Mouse (Mus musculus) spleen, adult 2 months (tissue): ENCODE measurements around the gene BC052040. TPM values are rescaled to one million over a fixed set of nuclear protein-coding genes. Genes with fewer than 3 reads are reported as not detected.

Experiments
- DNase-seq, 2 experiments: peaks; one replicate each; pipeline versions ENCODE4 v3.0.0 to v3.0.0-alpha.2; 2012 to 2021; ENCODE audit warnings: low spot score in 2 of 2, low read depth in 1 of 2
- H3K27ac ChIP-seq: fragments of 200-500 bp; 2 replicates; pipeline ENCODE4 v1.5.1; 2012; ENCODE audit warnings: low read length, inconsistent platforms; ENCODE audit not compliant: insufficient read depth
- H3K27me3 ChIP-seq: fragments of 200-500 bp; 2 replicates; pipeline ENCODE4 v1.6.1; 2012; ENCODE audit warnings: mild to moderate bottlenecking, moderate library complexity, low read length, inconsistent platforms; ENCODE audit not compliant: control insufficient read depth, insufficient read depth
- H3K36me3 ChIP-seq: fragments of 200-500 bp; 2 replicates; pipeline ENCODE4 v1.6.1; 2012; ENCODE audit warnings: mild to moderate bottlenecking, low read length, inconsistent platforms; ENCODE audit not compliant: control insufficient read depth, insufficient read depth
- H3K4me1 ChIP-seq: fragments of 200-500 bp; 2 replicates; pipeline ENCODE4 v1.6.1; 2011; ENCODE audit warnings: inconsistent platforms; ENCODE audit not compliant: control insufficient read depth, insufficient read depth, insufficient read length
- H3K4me3 ChIP-seq: fragments of 200-500 bp; 2 replicates; pipeline ENCODE4 v1.5.1; 2011; ENCODE audit warnings: mild to moderate bottlenecking, inconsistent platforms; ENCODE audit not compliant: insufficient read depth, insufficient read length; ENCODE audit errors: extremely low read depth
- CTCF ChIP-seq: fragments of 200-500 bp; IDR thresholded peaks from 2 replicates; pipeline ENCODE4 v1.5.1; 2011; ENCODE audit warnings: mild to moderate bottlenecking, inconsistent platforms; ENCODE audit not compliant: insufficient read depth, insufficient read length, insufficient replicate concordance; ENCODE audit errors: extremely low read depth
- POLR2A ChIP-seq: fragments of 200-500 bp; IDR thresholded peaks from 2 replicates; pipeline ENCODE4 v1.6.1; 2011; ENCODE audit warnings: low read depth, low read length, inconsistent platforms
- WGBS: fragments of 180-500 bp; shearing (Covaris S2); methylation state at CpG from one replicate; pipeline ENCODE4 v1.1.7; 2018; 5-methylcytosine and 5-hydroxymethylcytosine counted together
- polyA plus RNA-seq: library from polyadenylated mRNA; depleted of rRNA; stranded (reverse); fragments of >200 nt; gene quantifications from 2 replicates; pipeline ENCODE4 v1.2.3, GENCODE M21; 2012; rRNA removed

Gene BC052040
- 1.5 and 1.6 TPM in 2 replicates for polyA plus RNA-seq

DNA sequence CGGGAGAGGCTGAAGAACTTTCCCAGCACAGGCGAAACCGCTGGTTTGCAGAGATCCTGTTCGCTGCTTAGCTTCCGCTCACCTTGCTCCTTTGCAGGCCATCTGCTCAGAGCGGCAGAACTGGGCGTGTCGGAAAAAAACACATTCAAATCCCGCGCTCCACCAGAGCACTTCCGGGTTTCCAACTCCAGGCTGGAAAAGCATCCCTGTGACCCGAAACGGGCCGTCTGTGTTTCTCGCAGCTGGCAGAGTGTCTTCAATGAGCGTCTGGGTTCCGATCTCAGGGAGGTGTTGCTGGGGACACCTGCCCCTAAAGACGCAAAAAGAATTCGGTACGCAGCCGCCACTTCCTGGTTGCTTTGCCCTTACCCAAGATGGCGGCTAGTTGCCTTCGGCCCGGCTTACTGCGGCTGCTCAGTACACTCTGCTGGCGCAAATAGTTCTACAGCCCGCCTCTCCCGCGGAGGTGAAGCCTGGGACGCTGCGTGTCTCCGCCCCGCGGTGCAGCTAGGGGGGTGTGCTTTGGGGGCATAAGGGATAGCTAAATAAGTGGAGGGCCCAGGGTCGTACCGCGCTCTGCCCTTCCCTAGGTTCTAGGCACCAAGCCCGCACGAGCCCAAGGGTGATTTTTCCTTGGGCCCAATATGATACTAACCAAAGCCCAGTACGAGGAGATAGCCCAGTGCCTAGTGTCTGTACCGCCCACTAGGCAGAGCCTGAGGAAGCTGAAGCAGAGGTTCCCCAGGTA is at the start of gene BC052040:
Gene BC052040 (plus strand): TSS at position 476 of the 748 bp plus-strand sequence.
- peak within 1 kb of the TSS; percentile 89 for H3K27ac ChIP-seq
- peak; percentile 83 to 86 for DNase-seq
- no peak; the same call in 1 of the 2 replicates for TF ChIP-seq POLR2A
- TF ChIP-seq CTCF: 0 out of 2 replicates have a peak, but pooled peaks have one; percentile 2
- H3K4me3 ChIP-seq: peak within 1 kb of the TSS; percentile 94
- under 1% methylated on average over 41 of the region's 41 CpGs for whole genome bisulfite sequencing
- H3K27me3 ChIP-seq: no peaks in the 10 kb centered on the region
- H3K4me1 ChIP-seq: peaks cover 4% of the 10 kb centered on the region; the same call in 1 of the 2 replicates
- no peaks in the 10 kb centered on the region for H3K36me3 ChIP-seq

DNA sequence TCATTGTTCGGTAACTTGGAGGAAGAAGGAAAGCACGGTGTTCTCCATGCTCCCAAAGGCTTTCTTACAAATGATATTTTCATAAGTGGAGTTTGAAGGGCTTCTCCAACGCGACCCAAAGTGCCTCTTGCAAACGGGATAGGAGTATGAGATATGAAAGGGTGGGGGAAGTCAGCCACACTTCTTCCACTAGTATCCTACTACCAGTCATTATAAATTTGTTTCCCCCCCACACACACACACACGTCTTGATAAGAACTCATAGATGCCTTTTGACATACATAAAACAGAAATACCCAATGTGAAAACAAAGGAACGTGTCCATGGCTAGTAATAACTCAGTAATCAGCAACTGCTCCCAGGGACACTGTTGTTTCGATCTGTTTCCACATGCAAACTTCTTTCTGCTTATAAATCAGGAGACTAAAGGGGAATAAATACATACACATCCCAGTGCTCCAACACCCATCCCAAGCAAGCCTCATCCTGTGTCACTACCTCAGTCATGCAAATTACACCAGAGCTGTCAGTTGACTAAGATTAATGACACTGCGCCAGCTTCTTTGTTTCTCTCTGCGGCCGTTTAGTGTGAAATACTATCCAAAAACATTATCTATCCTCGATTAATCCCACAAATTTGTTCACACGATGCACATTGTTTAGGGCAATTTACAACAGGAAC is 43.4 kb upstream of the BC052040 start:
- Histone ChIP-seq H3K27ac (no peak overlapping the region), H3K36me3 (no peaks in the 10 kb centered on the region), H3K27me3 (no peaks in the 10 kb centered on the region), H3K4me1 (no peaks in the 10 kb centered on the region), H3K4me3 (no peak overlapping the region)
- no peak for DNase-seq
- TF ChIP-seq POLR2A: no peak
- no peak for TF ChIP-seq CTCF
- 76% methylated on average over 13 of the region's 13 CpGs for WGBS

DNA sequence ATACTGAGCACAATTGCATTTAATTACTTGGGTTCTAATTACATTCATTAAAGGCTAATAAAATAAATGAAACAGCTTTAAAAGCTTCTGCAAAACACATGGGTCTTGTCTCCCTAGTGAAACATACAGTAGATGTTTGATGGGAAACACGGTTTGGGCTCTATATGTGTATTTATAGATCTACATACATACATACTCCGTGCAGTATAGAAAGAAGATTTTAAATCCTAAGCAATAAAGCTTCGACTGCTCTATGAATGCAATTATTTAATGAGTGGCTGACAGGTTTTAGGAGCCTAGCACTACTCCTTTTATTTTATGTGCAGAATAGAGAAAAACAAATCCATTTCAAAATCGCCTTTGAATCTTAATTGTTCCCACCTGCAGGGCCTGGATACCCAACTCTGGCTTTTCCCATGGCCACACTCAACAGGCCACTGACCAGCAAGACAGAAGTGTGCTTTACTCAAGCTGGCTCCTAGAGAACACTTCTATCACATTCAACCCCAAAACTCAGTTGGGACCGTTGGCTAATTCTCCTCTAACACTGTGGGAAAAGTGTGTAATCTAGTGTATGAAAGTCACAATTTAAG is 42.7 kb upstream of the BC052040 start:
- WGBS: 80% methylated on average over 5 of the region's 5 CpGs
- Histone ChIP-seq H3K4me1 (no peaks in the 10 kb centered on the region), H3K27ac (no peak overlapping the region), H3K27me3 (no peaks in the 10 kb centered on the region), H3K4me3 (no peak overlapping the region), H3K36me3 (no peaks in the 10 kb centered on the region)
- DNase-seq: no peak
- TF ChIP-seq CTCF: no peak
- TF ChIP-seq POLR2A: no peak

DNA sequence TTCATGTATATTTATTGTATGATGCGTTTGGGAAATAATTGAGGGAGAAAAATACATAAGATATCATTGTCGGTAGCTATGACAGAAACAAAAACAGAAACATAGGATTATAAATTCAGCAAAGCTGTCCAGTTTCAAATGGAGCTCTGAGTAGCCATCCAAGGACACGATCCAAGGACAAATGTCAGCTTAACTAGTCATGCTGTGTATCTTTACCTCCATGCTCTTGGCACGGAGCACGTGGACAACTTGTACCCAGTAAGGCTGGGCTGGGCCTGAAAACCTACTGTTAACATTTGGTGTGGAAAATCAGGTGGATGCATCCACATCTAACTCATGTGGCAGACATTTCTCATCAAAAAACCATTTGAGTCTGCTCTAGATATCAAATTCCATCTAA is 41.8 kb upstream of the BC052040 start:
- Histone ChIP-seq H3K4me1 (no peaks in the 10 kb centered on the region), H3K4me3 (no peak overlapping the region), H3K27ac (no peak overlapping the region), H3K27me3 (no peaks in the 10 kb centered on the region), H3K36me3 (no peaks in the 10 kb centered on the region)
- WGBS: 93% methylated on average over 5 of the region's 5 CpGs
- DNase-seq: no peak
- TF ChIP-seq CTCF: no peak
- TF ChIP-seq POLR2A: no peak

DNA sequence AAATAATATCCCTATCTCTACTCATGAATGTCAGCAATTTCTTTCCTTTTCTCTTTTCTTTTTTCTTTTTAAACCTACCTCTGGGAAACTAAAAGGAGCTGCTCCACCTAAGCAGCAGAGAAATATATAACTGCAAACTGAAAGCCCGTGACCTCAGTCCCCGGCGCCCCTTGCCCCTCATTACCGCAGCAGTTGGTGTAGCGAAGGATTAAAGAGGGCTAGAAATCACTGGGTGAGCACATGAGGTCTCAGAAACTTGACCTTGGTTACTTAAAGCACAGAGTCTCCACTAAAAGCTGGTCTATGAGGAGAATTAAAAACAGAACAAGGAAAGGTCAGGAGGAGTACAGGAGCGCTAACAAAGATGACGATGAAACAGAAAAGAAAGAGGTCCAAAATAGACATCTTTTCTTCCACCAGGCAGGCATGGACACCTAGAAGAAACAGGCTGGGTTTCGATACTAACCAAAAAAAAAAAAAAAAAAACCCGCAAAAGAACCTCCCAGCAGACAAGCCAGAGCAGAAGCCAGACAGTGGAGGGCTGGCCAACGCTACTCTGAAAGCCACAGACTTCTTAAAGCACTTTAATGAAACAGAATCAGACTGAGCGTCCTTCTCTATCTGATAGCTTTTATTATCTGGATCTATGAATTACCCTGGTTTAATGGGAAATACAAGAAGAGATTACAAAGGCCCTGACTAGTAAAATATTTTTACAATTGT is 39.0 kb upstream of the BC052040 start:
- DNase-seq: no peak
- WGBS: 85% methylated on average over 11 of the region's 11 CpGs
- Histone ChIP-seq H3K36me3 (no peaks in the 10 kb centered on the region), H3K27ac (no peak overlapping the region), H3K4me3 (no peak overlapping the region), H3K27me3 (no peaks in the 10 kb centered on the region), H3K4me1 (no peaks in the 10 kb centered on the region)
- TF ChIP-seq POLR2A (no peak), CTCF (no peak)

DNA sequence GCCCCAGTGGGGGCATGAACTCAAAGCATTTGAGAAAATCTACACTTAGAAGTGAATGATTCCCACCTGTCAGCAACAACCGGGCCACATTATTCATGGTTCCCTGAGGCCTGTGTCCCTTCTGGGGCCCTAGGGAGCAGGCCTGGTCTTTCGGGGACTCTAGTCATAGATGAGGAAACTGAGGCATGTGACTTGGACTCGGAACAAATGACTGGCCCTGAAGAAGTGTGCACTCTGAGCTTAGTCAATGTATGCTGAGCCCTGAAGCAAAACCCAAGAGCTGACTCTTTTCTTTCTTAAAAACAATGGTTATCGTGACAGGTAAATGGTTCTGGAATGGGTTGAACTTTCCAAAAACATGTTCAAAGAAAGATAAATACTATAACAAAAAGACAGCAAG is 38.3 kb upstream of the BC052040 start:
- Histone ChIP-seq H3K36me3 (no peaks in the 10 kb centered on the region), H3K4me1 (no peaks in the 10 kb centered on the region), H3K27me3 (no peaks in the 10 kb centered on the region), H3K4me3 (no peak overlapping the region), H3K27ac (no peak overlapping the region)
- 85% methylated on average over 4 of the region's 4 CpGs for WGBS
- TF ChIP-seq CTCF (no peak), POLR2A (no peak)
- no peak for DNase-seq
